Mouse (Mus musculus): Measurements from ENCODE around the gene Brd9.

DNA sequence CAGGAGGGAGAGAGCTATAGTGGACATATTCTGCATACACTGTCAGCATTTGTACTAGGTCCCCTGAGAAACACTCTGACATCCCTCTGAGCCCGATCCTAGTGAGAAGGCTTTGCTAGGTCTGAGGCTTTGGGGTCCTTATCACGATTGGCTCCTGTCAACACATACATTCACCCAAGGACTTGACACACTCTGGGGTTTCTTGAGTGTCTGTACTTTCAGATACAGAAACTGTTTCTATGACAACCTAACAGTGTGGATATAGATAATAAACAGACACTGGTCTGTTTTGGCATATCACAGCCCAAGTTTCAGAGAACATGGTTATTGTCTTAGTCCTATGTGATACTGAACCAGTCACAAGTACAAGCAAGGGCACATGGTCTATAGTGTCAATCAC is 53.1 kb downstream of the Brd9 start:
- TF ChIP-seq POLR2A (IDR thresholded peaks at IDR 0.05; ENCODE audit: extremely low read depth, insufficient read depth, low read length) (no peak), CTCF (IDR thresholded peaks at IDR 0.05; ENCODE audit: extremely low read depth, insufficient read depth, low read length) (no peak)
